Mouse (Mus musculus): ENCODE measurements around the gene Isoc2b. TPM values are rescaled to one million over a fixed set of nuclear protein-coding genes. Genes with fewer than 3 reads are reported as not detected.
"Not testable (repeated sequence)": the region's sequence is repeated elsewhere in the genome, so short reads cannot be mapped to it uniquely, and the experiment has no call there.

Isoc2b gene
- polyA plus RNA-seq, 1 experiment from 2014 or later, result 5.1 TPM

GRCm38 (mm10) chr7:4899649-4900522 lies 29.8 kb upstream of the Isoc2b start:
- H3K9ac ChIP-seq, result peak overlapping the region; percentile 39; the same call in 1 of the 2 replicates
- 5% methylated on average over 19 of the region's 19 CpGs for WGBS
- H3K27ac ChIP-seq, result no peak overlapping the region
- H3K4me3 ChIP-seq, result peak overlapping the region; percentile 20
- H3K9me3 ChIP-seq (replicated peaks), result peaks cover 4% of the 10 kb centered on the region; the same call in 1 of the 2 replicates
- H3K4me2 ChIP-seq (replicated peaks), result peak overlapping the region; percentile 49
- peaks cover 11% of the 10 kb centered on the region for H3K4me1 ChIP-seq
- ATAC-seq (ENCODE audit: low FRiP score), result peak; percentile 32; the same call in 1 of the 2 replicates
- H3K36me3 ChIP-seq, result no peaks in the 10 kb centered on the region
- peaks cover 19% of the 10 kb centered on the region for H3K27me3 ChIP-seq

- H3K9me3 ChIP-seq (replicated peaks), result peaks cover 4% of the 10 kb centered on the region; the same call in 1 of the 2 replicates
- H3K27ac ChIP-seq, result no peak overlapping the region
- peak overlapping the region; percentile 39; the same call in 1 of the 2 replicates for H3K9ac ChIP-seq
- peak overlapping the region; percentile 20 for H3K4me3 ChIP-seq
- peaks cover 11% of the 10 kb centered on the region for H3K4me1 ChIP-seq
- WGBS, result 18% methylated on average over 18 of the region's 18 CpGs
- peak overlapping the region; percentile 49 for H3K4me2 ChIP-seq (replicated peaks)
- H3K27me3 ChIP-seq, result peaks cover 19% of the 10 kb centered on the region
- H3K36me3 ChIP-seq, result no peaks in the 10 kb centered on the region
- ATAC-seq (ENCODE audit: low FRiP score), result peak; percentile 33
These were observed 29.0 kb upstream of the Isoc2b start for GRCm38 (mm10) chr7:4898851-4899648.

DNA sequence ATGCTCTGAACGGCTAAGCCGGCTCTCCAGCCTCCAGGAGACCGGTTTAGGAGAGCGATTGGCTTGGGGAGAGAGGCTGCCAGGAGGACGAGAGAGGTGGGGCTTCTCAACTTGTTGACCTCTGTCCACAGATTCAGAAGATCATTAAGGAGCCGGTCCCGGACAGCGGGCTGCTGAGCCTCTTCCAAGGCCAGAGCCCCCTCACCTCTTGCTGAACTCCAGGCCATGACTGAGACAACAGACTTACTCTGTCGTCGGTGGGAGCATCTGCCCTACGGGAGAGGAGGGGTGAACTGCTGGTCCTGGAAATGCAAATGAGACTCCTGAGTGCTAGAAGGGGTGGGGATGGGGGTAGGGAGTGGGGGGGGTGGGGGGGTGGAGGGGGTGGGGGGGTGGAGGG lies 25.1 kb upstream of the Isoc2b start:
- Histone ChIP-seq H3K4me1 (peaks cover 11% of the 10 kb centered on the region), H3K4me3 (no peak overlapping the region), H3K36me3 (no peaks in the 10 kb centered on the region), H3K27me3 (peaks cover 9% of the 10 kb centered on the region), H3K4me2 (replicated peaks) (no peak overlapping the region), H3K9ac (no peak overlapping the region), H3K9me3 (replicated peaks) (no peaks in the 10 kb centered on the region), H3K27ac (no peak overlapping the region)
- 61% methylated on average over 11 of the region's 11 CpGs for WGBS
- no peak for ATAC-seq (ENCODE audit: low FRiP score)

GRCm38 (mm10) chr7:4886680-4887079 lies 16.6 kb upstream of the Isoc2b start:
- no peak for ATAC-seq (ENCODE audit: low FRiP score)
- H3K27ac ChIP-seq, result no peak overlapping the region
- no peaks in the 10 kb centered on the region for H3K36me3 ChIP-seq
- H3K9ac ChIP-seq, result no peak overlapping the region
- no peaks in the 10 kb centered on the region for H3K4me1 ChIP-seq
- WGBS, result 74% methylated on average over 4 of the region's 4 CpGs
- H3K4me3 ChIP-seq, result no peak overlapping the region
- peaks cover 13% of the 10 kb centered on the region; the same call in 1 of the 2 replicates for H3K9me3 ChIP-seq (replicated peaks)
- H3K4me2 ChIP-seq (replicated peaks), result no peak overlapping the region
- no peaks in the 10 kb centered on the region for H3K27me3 ChIP-seq

- ATAC-seq (ENCODE audit: low FRiP score); H3K27me3 ChIP-seq; H3K27ac ChIP-seq; H3K4me3 ChIP-seq; H3K9ac ChIP-seq; H3K9me3 ChIP-seq (replicated peaks); H3K4me2 ChIP-seq (replicated peaks); H3K36me3 ChIP-seq: not testable (repeated sequence)
- WGBS, result 89% methylated on average over 1 of the region's 1 CpGs
- peaks cover 17% of the 10 kb centered on the region for H3K4me1 ChIP-seq
These were observed 9.0 kb upstream of the Isoc2b start for GRCm38 (mm10) chr7:4879036-4879435.

GRCm38 (mm10) chr7:4878186-4878585 lies 8.1 kb upstream of the Isoc2b start:
- Histone ChIP-seq H3K27ac (no peak overlapping the region), H3K4me1 (peaks cover 17% of the 10 kb centered on the region), H3K9ac (no peak overlapping the region), H3K4me2 (replicated peaks) (no peak overlapping the region), H3K9me3 (replicated peaks) (0 out of 2 replicates have a peak, but pooled peaks cover 6% of the 10 kb centered on the region), H3K27me3 (no peaks in the 10 kb centered on the region), H3K36me3 (no peaks in the 10 kb centered on the region), H3K4me3 (no peak overlapping the region)
- ATAC-seq (ENCODE audit: low FRiP score), result no peak

GRCm38 (mm10) chr7:4877226-4877625 lies 7.2 kb upstream of the Isoc2b start:
- Histone ChIP-seq H3K9ac (peak overlapping the region; percentile 61), H3K9me3 (replicated peaks) (0 out of 2 replicates have a peak, but pooled peaks cover 5% of the 10 kb centered on the region), H3K27me3 (no peaks in the 10 kb centered on the region), H3K4me2 (replicated peaks) (peak overlapping the region; percentile 76), H3K4me3 (peak overlapping the region; percentile 50), H3K27ac (no peak overlapping the region), H3K36me3 (no peaks in the 10 kb centered on the region), H3K4me1 (peaks cover 17% of the 10 kb centered on the region)
- ATAC-seq (ENCODE audit: low FRiP score), result peak; percentile 55
- 9% methylated on average over 11 of the region's 11 CpGs for WGBS

DNA sequence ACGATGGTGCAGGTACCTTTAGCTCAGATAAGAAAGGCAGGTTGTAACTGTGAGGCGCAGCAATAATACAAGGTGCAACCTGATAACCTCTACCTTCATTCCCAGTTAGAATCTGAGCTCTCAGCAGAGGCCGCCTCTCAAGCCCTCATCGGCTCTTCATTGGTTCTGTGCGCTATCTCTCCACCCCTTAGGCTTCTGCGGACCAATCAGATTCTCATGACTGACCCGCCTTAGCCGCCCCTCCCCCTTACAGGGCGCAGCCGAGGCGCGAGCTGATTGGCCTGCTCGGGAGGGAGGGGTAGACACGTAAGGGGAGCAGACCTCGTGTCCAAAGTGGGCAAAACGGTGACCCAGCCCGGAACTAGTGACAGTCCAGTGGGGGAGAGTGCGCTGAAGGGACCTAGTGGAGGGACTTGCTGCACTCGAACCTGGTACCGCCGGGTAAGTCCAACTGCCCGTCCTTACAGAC lies 6.7 kb upstream of the Isoc2b start, which contains the start of gene Isoc2a:
Gene Isoc2a (plus strand): TSS at position 401 of the 469 bp plus-strand sequence.
- Histone ChIP-seq H3K4me2 (replicated peaks) (peak within 1 kb of the TSS; percentile 76), H3K9ac (peak within 1 kb of the TSS; percentile 61), H3K4me3 (peak within 1 kb of the TSS; percentile 50), H3K36me3 (no peaks in the 10 kb centered on the region), H3K9me3 (replicated peaks) (0 out of 2 replicates have a peak, but pooled peaks cover under 1% of the 10 kb centered on the region), H3K27ac (peak within 1 kb of the TSS; percentile 44; the same call in 1 of the 2 replicates), H3K27me3 (no peaks in the 10 kb centered on the region), H3K4me1 (peaks cover 17% of the 10 kb centered on the region)
- ATAC-seq (ENCODE audit: low FRiP score), result peak; percentile 99
- under 1% methylated on average over 22 of the region's 22 CpGs for WGBS

DNA sequence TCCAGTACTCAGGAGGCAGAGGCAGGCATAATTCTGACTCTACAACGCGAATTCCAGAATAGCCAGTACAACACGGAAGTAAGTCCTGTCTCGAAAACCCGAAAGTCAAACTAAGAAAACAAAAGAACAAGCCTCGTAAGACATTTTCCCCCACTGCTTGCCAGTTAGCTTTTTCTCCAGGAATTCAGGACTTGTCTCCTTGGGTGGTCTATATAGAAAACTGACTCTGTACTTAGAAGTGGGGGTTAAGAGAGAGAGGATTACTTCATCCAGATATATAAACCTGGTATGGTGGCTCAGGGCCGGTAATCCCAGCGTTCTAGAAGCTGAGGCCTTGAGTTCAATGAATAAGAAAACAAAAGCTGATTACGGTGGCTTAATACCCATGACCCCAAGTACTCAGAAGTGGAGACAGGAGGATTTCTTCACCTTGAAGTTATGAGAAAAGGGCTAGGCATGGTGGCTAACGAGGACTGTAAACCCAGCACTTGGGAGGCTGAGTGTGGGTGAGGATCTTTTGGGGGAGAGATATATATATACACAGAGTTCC lies 3.4 kb downstream of the Isoc2b start:
- no peaks in the 10 kb centered on the region for H3K9me3 ChIP-seq (replicated peaks)
- H3K9ac ChIP-seq, result peak overlapping the region; percentile 69
- peaks cover 12% of the 10 kb centered on the region for H3K4me1 ChIP-seq
- H3K4me3 ChIP-seq, result peak overlapping the region; percentile 56
- peak overlapping the region; percentile 83 for H3K27ac ChIP-seq
- peak overlapping the region; percentile 61 for H3K4me2 ChIP-seq (replicated peaks)
- 40% methylated on average over 10 of the region's 10 CpGs for WGBS
- no peak for ATAC-seq (ENCODE audit: low FRiP score)
- no peaks in the 10 kb centered on the region for H3K27me3 ChIP-seq
- H3K36me3 ChIP-seq, result no peaks in the 10 kb centered on the region

DNA sequence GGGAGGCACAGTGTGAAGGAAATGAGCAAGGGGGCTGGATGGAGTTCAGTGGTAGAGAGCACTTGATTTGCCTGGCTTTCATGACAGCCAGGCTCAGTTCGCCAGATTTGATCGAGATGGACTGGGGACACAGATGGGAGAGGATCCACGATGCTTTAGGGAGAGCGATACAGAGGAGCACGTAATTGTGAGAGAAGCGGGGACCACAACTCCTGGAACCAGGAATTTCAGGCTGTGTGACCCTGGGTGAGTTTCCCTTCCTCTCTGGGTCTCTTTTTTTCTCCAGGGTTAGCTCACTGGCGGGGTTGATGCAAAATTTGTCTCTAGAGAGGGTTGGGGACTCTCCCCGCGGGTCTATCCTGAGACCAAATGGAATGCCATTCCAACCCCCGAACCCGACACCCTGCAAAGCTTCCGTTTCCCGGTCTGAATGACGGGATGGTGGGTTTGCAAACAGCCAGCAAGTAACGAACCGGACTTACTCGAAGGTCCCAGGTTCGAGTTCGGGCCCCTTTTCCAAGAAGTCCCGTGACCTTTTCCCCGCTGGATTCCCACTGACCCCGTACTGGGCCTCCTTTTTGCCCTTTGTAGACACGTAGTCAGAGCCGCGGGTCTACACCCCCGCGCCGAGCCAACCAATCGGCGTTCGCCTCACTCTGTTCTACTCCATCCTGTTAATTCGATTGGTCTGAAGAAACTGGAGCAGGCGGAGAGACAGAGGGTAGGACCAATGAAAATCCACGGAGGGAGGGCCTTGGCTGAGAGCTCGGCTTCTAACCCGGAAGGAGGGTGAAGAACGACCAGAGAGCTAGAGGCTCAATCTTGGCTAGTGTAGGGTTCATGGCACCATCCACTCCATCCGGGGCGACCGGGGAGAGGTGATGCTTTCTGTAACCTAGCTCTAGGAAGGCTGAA lies 4.2 kb downstream of the Isoc2b start:
- Histone ChIP-seq H3K9me3 (replicated peaks) (no peaks in the 10 kb centered on the region), H3K36me3 (no peaks in the 10 kb centered on the region), H3K4me3 (peak overlapping the region; percentile 56), H3K9ac (peak overlapping the region; percentile 69), H3K27me3 (no peaks in the 10 kb centered on the region), H3K4me2 (replicated peaks) (peak overlapping the region; percentile 61), H3K27ac (peak overlapping the region; percentile 83), H3K4me1 (peaks cover 12% of the 10 kb centered on the region)
- 4% methylated on average over 40 of the region's 40 CpGs for WGBS
- ATAC-seq (ENCODE audit: low FRiP score), result peak; percentile 100

- H3K27me3 ChIP-seq, result no peaks in the 10 kb centered on the region
- 0 out of 2 replicates have a peak overlapping the region, but pooled peaks have one; percentile 57 for H3K27ac ChIP-seq
- H3K4me3 ChIP-seq, result peak overlapping the region; percentile 56
- WGBS, result 58% methylated on average over 5 of the region's 5 CpGs
- no peaks in the 10 kb centered on the region for H3K36me3 ChIP-seq
- H3K9ac ChIP-seq, result no peak overlapping the region
- H3K4me1 ChIP-seq, result peaks cover 12% of the 10 kb centered on the region
- no peaks in the 10 kb centered on the region for H3K9me3 ChIP-seq (replicated peaks)
- ATAC-seq (ENCODE audit: low FRiP score), result no peak
- H3K4me2 ChIP-seq (replicated peaks), result peak overlapping the region; percentile 61
These were observed 5.0 kb downstream of the Isoc2b start for GRCm38 (mm10) chr7:4865090-4865489.

Data from hindbrain, embryonic 12.5 days (tissue).